Mouse (Mus musculus): ENCODE results near the gene Alox12. TPM values are rescaled to one million over a fixed set of nuclear protein-coding genes. Genes with fewer than 3 reads are reported as not detected.

The Alox12 gene
- total RNA-seq, 2 experiments from 2014 or later, result not detected

DNA sequence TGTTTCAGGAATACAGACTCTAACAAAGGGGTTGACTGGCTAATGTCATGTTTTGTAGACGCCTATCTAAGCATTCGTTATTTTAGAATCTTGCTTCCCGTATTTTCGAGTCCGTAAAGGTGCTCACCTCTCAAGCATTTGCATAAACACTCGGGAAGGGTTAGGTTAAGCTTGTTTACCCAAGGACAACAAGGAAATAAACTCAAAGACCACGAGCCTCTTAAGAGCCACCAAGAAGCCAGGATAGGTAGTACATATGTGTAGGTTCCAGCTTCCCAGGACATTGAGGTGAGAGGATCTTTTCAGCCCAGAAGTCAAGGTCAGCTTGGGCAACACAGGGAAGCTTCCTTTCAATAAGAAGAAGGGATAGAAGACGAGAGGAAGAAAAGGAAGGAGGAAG lies 56.0 kb downstream of the Alox12 start:
- no peak for ATAC-seq (replicated peaks; ENCODE audit: poor library complexity)

- ATAC-seq (replicated peaks; ENCODE audit: poor library complexity), result peak; percentile 22
These were observed 56.8 kb downstream of the Alox12 start for GRCm38 (mm10) chr11:70198332-70198731.

- no peak for ATAC-seq (replicated peaks; ENCODE audit: poor library complexity)
These were observed 61.5 kb downstream of the Alox12 start for GRCm38 (mm10) chr11:70193354-70194285.

GRCm38 (mm10) chr11:70192157-70192556 lies 63.0 kb downstream of the Alox12 start:
- no peak for ATAC-seq (replicated peaks; ENCODE audit: poor library complexity)

Other genes with a start within 250 kb of the Alox12 start
- 28.7 and 45.7 TPM in 2 replicates for gene Acadvl, start 239.9 kb downstream of the Alox12 start, total RNA-seq (2015)
- 43.6 and 49.1 TPM in 2 replicates for gene Acadvl, start 239.9 kb downstream of the Alox12 start, total RNA-seq (2017)
- 5.8 and 6.7 TPM in 2 replicates for gene Dlg4, start 238.4 kb downstream of the Alox12 start, total RNA-seq (2015)
- gene Dlg4, start 238.4 kb downstream of the Alox12 start, total RNA-seq (2017), result 3.8 and 4.1 TPM in 2 replicates
- gene Asgr1, start 201.3 kb downstream of the Alox12 start, total RNA-seq (2015), result not detected in 2 replicates
- not detected in 2 replicates for gene Asgr1, start 201.3 kb downstream of the Alox12 start, total RNA-seq (2017)
- gene Asgr2, start 162.7 kb downstream of the Alox12 start, total RNA-seq (2015), result not detected in 2 replicates
- gene Asgr2, start 162.7 kb downstream of the Alox12 start, total RNA-seq (2017), result 0.62 TPM in 1 of 2 replicates, not detected in the other
- 25.7 and 30.7 TPM in 2 replicates for gene Mgl2, start 125.0 kb downstream of the Alox12 start, total RNA-seq (2015)
- gene Mgl2, start 125.0 kb downstream of the Alox12 start, total RNA-seq (2017), result 29.3 and 36.6 TPM in 2 replicates
- 4.4 and 6.0 TPM in 2 replicates for gene Clec10a, start 99.2 kb downstream of the Alox12 start, total RNA-seq (2015)
- gene Clec10a, start 99.2 kb downstream of the Alox12 start, total RNA-seq (2017), result 7.4 and 7.5 TPM in 2 replicates
- not detected in 2 replicates for gene Slc16a11, start 42.6 kb downstream of the Alox12 start, total RNA-seq (2015)
- not detected in 2 replicates for gene Slc16a11, start 42.6 kb downstream of the Alox12 start, total RNA-seq (2017)
- 4.4 and 7.0 TPM in 2 replicates for gene Slc16a13, start 34.3 kb downstream of the Alox12 start, total RNA-seq (2015)
- 2.5 and 4.6 TPM in 2 replicates for gene Slc16a13, start 34.3 kb downstream of the Alox12 start, total RNA-seq (2017)
- 0.17 TPM in 1 of 2 replicates, not detected in the other for gene Bcl6b, start 25.6 kb downstream of the Alox12 start, total RNA-seq (2015)
- not detected in 2 replicates for gene Bcl6b, start 25.6 kb downstream of the Alox12 start, total RNA-seq (2017)
- gene 0610010K14Rik, start 17.4 kb downstream of the Alox12 start, total RNA-seq (2015), result 73.4 and 77.3 TPM in 2 replicates
- gene 0610010K14Rik, start 17.4 kb downstream of the Alox12 start, total RNA-seq (2017), result 24.4 and 31.2 TPM in 2 replicates
- gene Gm21988, start 15.5 kb downstream of the Alox12 start, total RNA-seq (2015), result 3.4 and 4.1 TPM in 2 replicates
- gene Gm21988, start 15.5 kb downstream of the Alox12 start, total RNA-seq (2017), result 0.10 and 2.4 TPM in 2 replicates
- 134 and 151 TPM in 2 replicates for gene Rnasek, start 15.5 kb downstream of the Alox12 start, total RNA-seq (2015)
- gene Rnasek, start 15.5 kb downstream of the Alox12 start, total RNA-seq (2017), result 19.3 and 29.4 TPM in 2 replicates
- 0.39 TPM in 1 of 2 replicates, not detected in the other for gene Alox12e, start 67.3 kb upstream of the Alox12 start, total RNA-seq (2015)
- gene Alox12e, start 67.3 kb upstream of the Alox12 start, total RNA-seq (2017), result not detected in 2 replicates
- 1.4 and 1.6 TPM in 2 replicates for gene Alox15, start 96.7 kb upstream of the Alox12 start, total RNA-seq (2015)
- gene Alox15, start 96.7 kb upstream of the Alox12 start, total RNA-seq (2017), result 1.2 TPM in 2 replicates
- 27.1 and 28.4 TPM in 2 replicates for gene Pelp1, start 154.7 kb upstream of the Alox12 start, total RNA-seq (2015)
- gene Pelp1, start 154.7 kb upstream of the Alox12 start, total RNA-seq (2017), result 9.5 and 16.8 TPM in 2 replicates
- gene Arrb2, start 177.3 kb upstream of the Alox12 start, total RNA-seq (2015), result 43.9 and 47.7 TPM in 2 replicates
- gene Arrb2, start 177.3 kb upstream of the Alox12 start, total RNA-seq (2017), result 31.4 and 48.0 TPM in 2 replicates
- gene Med11, start 196.6 kb upstream of the Alox12 start, total RNA-seq (2015), result 36.7 and 37.1 TPM in 2 replicates
- gene Med11, start 196.6 kb upstream of the Alox12 start, total RNA-seq (2017), result 37.0 and 40.2 TPM in 2 replicates
- gene Zmynd15, start 204.1 kb upstream of the Alox12 start, total RNA-seq (2015), result not detected in 2 replicates
- 0.25 TPM in 1 of 2 replicates, not detected in the other for gene Zmynd15, start 204.1 kb upstream of the Alox12 start, total RNA-seq (2017)
- gene Cxcl16, start 204.6 kb upstream of the Alox12 start, total RNA-seq (2015), result 0.29 and 0.67 TPM in 2 replicates
- gene Cxcl16, start 204.6 kb upstream of the Alox12 start, total RNA-seq (2017), result 0.24 TPM in 1 of 2 replicates, not detected in the other
- gene Tm4sf5, start 249.9 kb upstream of the Alox12 start, total RNA-seq (2015), result not detected in 2 replicates
- gene Tm4sf5, start 249.9 kb upstream of the Alox12 start, total RNA-seq (2017), result not detected in 2 replicates